In the genomic region with DNA sequence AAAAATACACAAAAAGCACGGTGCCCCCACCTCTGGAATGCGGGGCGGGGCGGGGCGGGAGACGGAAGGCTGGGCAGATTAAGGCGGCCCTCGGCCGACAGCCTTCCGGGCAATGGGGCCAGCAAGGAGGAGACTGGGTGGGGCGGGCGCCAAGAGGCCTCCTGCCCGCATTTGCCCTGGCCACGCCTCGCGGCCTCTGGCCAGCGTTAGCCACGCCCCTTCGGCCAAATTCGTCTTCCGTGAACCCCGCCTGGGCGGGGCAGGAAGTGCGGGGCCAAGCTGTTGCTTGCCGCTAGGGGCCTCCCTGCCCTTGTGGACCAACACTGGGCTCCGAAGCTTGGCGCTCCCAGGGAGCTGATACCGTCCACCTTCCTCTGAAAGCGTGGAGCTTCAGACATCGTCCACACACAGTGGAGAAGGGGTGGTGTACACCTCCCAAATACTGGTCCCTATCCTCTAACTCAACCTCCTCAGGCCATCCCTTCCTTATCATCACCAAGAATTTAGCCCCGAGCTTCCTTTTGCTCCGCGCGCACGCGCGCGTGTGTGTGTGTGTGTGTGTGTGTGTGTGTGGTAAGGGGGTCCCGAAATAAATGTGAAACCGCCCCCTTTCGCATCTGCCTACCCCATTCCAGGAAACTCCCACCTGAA, we compare ENCODE assay signal across 8 mouse cellular contexts. TPM values are rescaled to one million over a fixed set of nuclear protein-coding genes. Genes with fewer than 3 reads are reported as not detected.
A peak's percentile ranks its signal among the peaks of the same experiment; 100 is the strongest.
DNase-seq lines count a peak whose midpoint lies in the region; ATAC-seq and TF ChIP-seq lines count a peak whose summit lies in the region.

No protein-coding gene starts in this region.

- peak; percentile 98 for TF ChIP-seq CTCF in liver, embryonic 14.5 days (IDR thresholded peaks at IDR 0.05; ENCODE audit: low read depth)
- TF ChIP-seq CTCF in stomach, postnatal 0 days (IDR thresholded peaks at IDR 0.05; ENCODE audit: low read depth): peak; percentile 91

- peak; percentile 93 for ATAC-seq in heart, embryonic 15.5 days (replicated peaks; ENCODE audit: insufficient number of reproducible peaks, insufficient read depth, low FRiP score, low read depth)
- ATAC-seq in liver, embryonic 14.5 days (ENCODE audit: insufficient read depth): peak; percentile 89
- ATAC-seq in neural tube, embryonic 11.5 days (ENCODE audit: insufficient read depth, low FRiP score, low TSS enrichment): peak; percentile 89
- ATAC-seq in stomach, postnatal 0 days (ENCODE audit: low FRiP score, low TSS enrichment): peak; percentile 94

- peak; percentile 87 for DNase-seq in CD4-positive, CD25-positive, alpha-beta regulatory T cell, adult 2 months (ENCODE audit: low read depth, low spot score)
- peak; percentile 95 for DNase-seq in c-Kit-negative CD71-positive TER-119-positive erythroid progenitor cells, embryonic 14.5 days (ENCODE audit: low read depth, low spot score)
- peak; percentile 96 for DNase-seq in fibroblast of lung, adult 2 months (ENCODE audit: low read depth)
- DNase-seq in kidney, postnatal 25 days: peak; percentile 99 to 100
- DNase-seq in liver, embryonic 14.5 days (ENCODE audit: low read depth in 3 of 3, low spot score in 3 of 3): peak; percentile 96 to 97 (median 97)
- peak; percentile 96 for DNase-seq in neural tube, embryonic 11.5 days (ENCODE audit: low spot score)
- DNase-seq in stomach, postnatal 0 days (ENCODE audit: low spot score): peak; percentile 100

- peak overlapping the region; percentile 95 for H3K27ac ChIP-seq in heart, embryonic 15.5 days
- H3K27ac ChIP-seq in liver, embryonic 14.5 days: peak overlapping the region; percentile 77
- peak overlapping the region; percentile 64 for H3K27ac ChIP-seq in neural tube, embryonic 11.5 days (ENCODE audit: low read depth, low read length)
- H3K27ac ChIP-seq in stomach, postnatal 0 days (replicated peaks): peak overlapping the region; percentile 89

- peaks cover 28% of the 10 kb centered on the region for H3K4me1 ChIP-seq in heart, embryonic 15.5 days (replicated peaks)
- H3K4me1 ChIP-seq in liver, embryonic 14.5 days (replicated peaks; ENCODE audit: control insufficient read depth in 2 of 2, insufficient read depth in 2 of 2, low read length in 1 of 2): peaks cover 35 to 38% of the 10 kb centered on the region in 2 experiments
- H3K4me1 ChIP-seq in neural tube, embryonic 11.5 days (ENCODE audit: control insufficient read depth, insufficient read depth, low read length): peaks cover 7% of the 10 kb centered on the region
- no peaks in the 10 kb centered on the region; the same call in 1 of the 2 replicates for H3K4me1 ChIP-seq in stomach, postnatal 0 days (replicated peaks; ENCODE audit: control insufficient read depth, insufficient read depth)

- peak overlapping the region; percentile 63 for H3K9ac ChIP-seq in heart, embryonic 15.5 days
- peak overlapping the region; percentile 71 for H3K9ac ChIP-seq in liver, embryonic 14.5 days (replicated peaks)
- peak overlapping the region; percentile 50 for H3K9ac ChIP-seq in neural tube, embryonic 11.5 days (ENCODE audit: low read length)
- H3K9ac ChIP-seq in stomach, postnatal 0 days (ENCODE audit: low read length): peak overlapping the region; percentile 59

- no peaks in the 10 kb centered on the region for H3K9me3 ChIP-seq in heart, embryonic 15.5 days (replicated peaks)
- no peaks in the 10 kb centered on the region for H3K9me3 ChIP-seq in liver, embryonic 14.5 days (ENCODE audit: control insufficient read depth, low read length)
- H3K9me3 ChIP-seq in neural tube, embryonic 11.5 days (ENCODE audit: control insufficient read depth, low read length): no peaks in the 10 kb centered on the region
- H3K9me3 ChIP-seq in stomach, postnatal 0 days (ENCODE audit: control insufficient read depth, low read length): no peaks in the 10 kb centered on the region

- peak overlapping the region; percentile 50 for H3K4me3 ChIP-seq in heart, embryonic 15.5 days
- H3K4me3 ChIP-seq in liver, embryonic 14.5 days (ENCODE audit: insufficient read depth in 1 of 2, low read depth in 2 of 2, low read length in 2 of 2): peak overlapping the region; percentile 53 to 77
- H3K4me3 ChIP-seq in neural tube, embryonic 11.5 days (ENCODE audit: low read depth, low read length): peak overlapping the region; percentile 42
- peak overlapping the region; percentile 36 for H3K4me3 ChIP-seq in stomach, postnatal 0 days (ENCODE audit: low read depth, low read length)

- WGBS in heart, embryonic 15.5 days: under 1% methylated on average over 41 of the region's 41 CpGs
- WGBS in liver, embryonic 14.5 days (ENCODE audit: insufficient replicate concordance): under 1% methylated on average over 41 of the region's 41 CpGs
- under 1% methylated on average over 41 of the region's 41 CpGs for WGBS in neural tube, embryonic 11.5 days
- WGBS in stomach, postnatal 0 days: under 1% methylated on average over 41 of the region's 41 CpGs

- H3K4me2 ChIP-seq in heart, embryonic 15.5 days: peak overlapping the region; percentile 90
- H3K4me2 ChIP-seq in liver, embryonic 14.5 days (ENCODE audit: low read depth): peak overlapping the region; percentile 89
- H3K4me2 ChIP-seq in neural tube, embryonic 11.5 days (ENCODE audit: low read depth): peak overlapping the region; percentile 70
- peak overlapping the region; percentile 75 for H3K4me2 ChIP-seq in stomach, postnatal 0 days (replicated peaks; ENCODE audit: low read depth)

- peaks cover 23% of the 10 kb centered on the region for H3K36me3 ChIP-seq in heart, embryonic 15.5 days
- peaks cover 21% of the 10 kb centered on the region for H3K36me3 ChIP-seq in liver, embryonic 14.5 days (replicated peaks; ENCODE audit: control insufficient read depth, insufficient read depth, low read depth)
- H3K36me3 ChIP-seq in neural tube, embryonic 11.5 days (ENCODE audit: control insufficient read depth, insufficient read depth, low read length): peaks cover 7% of the 10 kb centered on the region; the same call in 1 of the 2 replicates
- peaks cover 11% of the 10 kb centered on the region for H3K36me3 ChIP-seq in stomach, postnatal 0 days (ENCODE audit: control insufficient read depth, insufficient read depth, low read length)

- TF ChIP-seq EP300 in liver, embryonic 14.5 days (IDR thresholded peaks at IDR 0.05; ENCODE audit: low read depth): peak; percentile 5
- peak; percentile 61 for TF ChIP-seq EP300 in stomach, postnatal 0 days (optimal IDR thresholded peaks at IDR 0.05)

- no peaks in the 10 kb centered on the region for H3K27me3 ChIP-seq in heart, embryonic 15.5 days
- H3K27me3 ChIP-seq in liver, embryonic 14.5 days (ENCODE audit: control insufficient read depth, insufficient read depth, low read length): no peaks in the 10 kb centered on the region
- no peaks in the 10 kb centered on the region for H3K27me3 ChIP-seq in neural tube, embryonic 11.5 days (ENCODE audit: control insufficient read depth, insufficient read depth, low read length)
- no peaks in the 10 kb centered on the region for H3K27me3 ChIP-seq in stomach, postnatal 0 days (ENCODE audit: control insufficient read depth, insufficient read depth, low read length)

RNA-seq across cellular contexts. Expression of a gene that starts 6.1 kb away (rescaled TPM):
- 55.1 and 68.5 TPM in 2 replicates for polyA plus RNA-seq in heart, embryonic 15.5 days (2015; fragmentation: Nextera tagmentation; extraction: Ambion mirVana)
- polyA plus RNA-seq in liver, embryonic 14.5 days (2012; rRNA removed): 36.0 and 39.6 TPM in 2 replicates
- polyA plus RNA-seq in liver, embryonic 14.5 days (2014; fragmentation: Nextera tagmentation; extraction: Ambion mirVana): 37.6 and 40.3 TPM in 2 replicates
- 41.5 and 43.5 TPM in 2 replicates for polyA plus RNA-seq in neural tube, embryonic 11.5 days (2014; fragmentation: Nextera tagmentation; extraction: Ambion mirVana)
- 45.2 and 47.4 TPM in 2 replicates for polyA plus RNA-seq in stomach, postnatal 0 days (2015; fragmentation: Nextera tagmentation; extraction: Ambion mirVana)

RNA-seq across cellular contexts. Expression of a gene that starts 11.8 kb away (rescaled TPM):
- 0.26 and 0.38 TPM in 2 replicates for polyA plus RNA-seq in heart, embryonic 15.5 days (2015; fragmentation: Nextera tagmentation; extraction: Ambion mirVana)
- polyA plus RNA-seq in liver, embryonic 14.5 days (2012; rRNA removed): 0.39 and 0.62 TPM in 2 replicates
- polyA plus RNA-seq in liver, embryonic 14.5 days (2014; fragmentation: Nextera tagmentation; extraction: Ambion mirVana): 0.40 and 0.50 TPM in 2 replicates
- 0.09 and 0.15 TPM in 2 replicates for polyA plus RNA-seq in neural tube, embryonic 11.5 days (2014; fragmentation: Nextera tagmentation; extraction: Ambion mirVana)
- polyA plus RNA-seq in stomach, postnatal 0 days (2015; fragmentation: Nextera tagmentation; extraction: Ambion mirVana): 11.1 and 12.8 TPM in 2 replicates

RNA-seq across cellular contexts. Expression of a gene that starts 22.4 kb away (rescaled TPM):
- 3.6 and 5.4 TPM in 2 replicates for polyA plus RNA-seq in heart, embryonic 15.5 days (2015; fragmentation: Nextera tagmentation; extraction: Ambion mirVana)
- polyA plus RNA-seq in liver, embryonic 14.5 days (2012; rRNA removed): 9.2 and 13.7 TPM in 2 replicates
- polyA plus RNA-seq in liver, embryonic 14.5 days (2014; fragmentation: Nextera tagmentation; extraction: Ambion mirVana): 8.3 and 8.7 TPM in 2 replicates
- polyA plus RNA-seq in neural tube, embryonic 11.5 days (2014; fragmentation: Nextera tagmentation; extraction: Ambion mirVana): 1.9 and 2.3 TPM in 2 replicates
- polyA plus RNA-seq in stomach, postnatal 0 days (2015; fragmentation: Nextera tagmentation; extraction: Ambion mirVana): 3.0 and 3.8 TPM in 2 replicates

RNA-seq across cellular contexts. Expression of a gene that starts 35.5 kb away (rescaled TPM):
- polyA plus RNA-seq in heart, embryonic 15.5 days (2015; fragmentation: Nextera tagmentation; extraction: Ambion mirVana): 0.38 and 0.39 TPM in 2 replicates
- 0.05 and 0.10 TPM in 2 replicates for polyA plus RNA-seq in liver, embryonic 14.5 days (2012; rRNA removed)
- not detected in 2 replicates for polyA plus RNA-seq in liver, embryonic 14.5 days (2014; fragmentation: Nextera tagmentation; extraction: Ambion mirVana)
- polyA plus RNA-seq in neural tube, embryonic 11.5 days (2014; fragmentation: Nextera tagmentation; extraction: Ambion mirVana): 0.20 and 0.26 TPM in 2 replicates
- polyA plus RNA-seq in stomach, postnatal 0 days (2015; fragmentation: Nextera tagmentation; extraction: Ambion mirVana): 0.50 and 0.73 TPM in 2 replicates

Comparison
In these comparisons a context has a peak if more than half of its experiments do, and no peak if none do; other contexts are left out.
1. Peak in every context shown above with its lines: DNase-seq, ATAC-seq, H3K4me3 ChIP-seq and H3K27ac ChIP-seq.